In genomic region chr10:40481534-40481933, GRCm38 (mm10) we compare ENCODE assay signal across 19 mouse cellular contexts.
"Had no signal": no experiment of that assay in that cellular context is flagged by ENCODE, and none has a peak within 500 bp of the region (broad histone marks: within the 10 kb centered on the region; RNA-seq: fewer than 3 reads in every experiment).

No protein-coding gene starts in this region.

- ATAC-seq: liver, postnatal 0 days; lung, postnatal 0 days had no signal

- H3K4me1 ChIP-seq: limb, embryonic 12.5 days; limb, embryonic 15.5 days; midbrain, embryonic 10.5 days; midbrain, embryonic 13.5 days; neural tube, embryonic 13.5 days had no signal

- H3K9ac ChIP-seq: limb, embryonic 12.5 days; limb, embryonic 15.5 days; liver, embryonic 14.5 days; liver, postnatal 0 days; lung, embryonic 14.5 days; midbrain, embryonic 13.5 days; neural tube, embryonic 13.5 days had no signal

- H3K4me2 ChIP-seq: limb, embryonic 12.5 days; limb, embryonic 15.5 days; liver, embryonic 11.5 days; lung, embryonic 14.5 days; midbrain, embryonic 13.5 days; neural tube, embryonic 13.5 days had no signal

- H3K9me3 ChIP-seq: limb, embryonic 12.5 days; limb, embryonic 15.5 days; megakaryocyte, embryonic 14.5 days; midbrain, embryonic 10.5 days; midbrain, embryonic 13.5 days; neural tube, embryonic 13.5 days had no signal

- H3K27ac ChIP-seq: limb, embryonic 12.5 days; limb, embryonic 15.5 days; liver, embryonic 14.5 days; macrophage; midbrain, embryonic 10.5 days; midbrain, embryonic 13.5 days; neural tube, embryonic 13.5 days had no signal

- H3K4me3 ChIP-seq: limb, embryonic 12.5 days; limb, embryonic 15.5 days; megakaryocyte, embryonic 14.5 days; midbrain, embryonic 10.5 days; midbrain, embryonic 13.5 days; myocyte; neural tube, embryonic 13.5 days had no signal

- DNase-seq: kidney, adult 8-10 months; kidney, postnatal 14 days; left cerebral cortex, postnatal 4 days; liver, postnatal 0 days; lung, embryonic 14.5 days; retina, postnatal 1 day; right cerebral cortex, postnatal 25 days; thymus, postnatal 25 days had no signal

- H3K27me3 ChIP-seq: limb, embryonic 12.5 days; limb, embryonic 15.5 days; megakaryocyte, embryonic 14.5 days; midbrain, embryonic 13.5 days; neural tube, embryonic 13.5 days had no signal
